Mouse (Mus musculus) ES-Bruce4 (cell line): ENCODE data around the gene Wfikkn1. TPM values are rescaled to one million over a fixed set of nuclear protein-coding genes. Genes with fewer than 3 reads are reported as not detected.
A peak's percentile ranks its signal among the peaks of the same experiment; 100 is the strongest.

ENCODE experiments used
- H3K27ac ChIP-seq: 2 replicates; pipeline ENCODE4 v1.5.1; 2012; ENCODE audit warnings: low read length, inconsistent platforms; ENCODE audit not compliant: insufficient read depth
- H3K27me3 ChIP-seq: 2 replicates; pipeline ENCODE4 v1.6.1; 2012; ENCODE audit warnings: mild to moderate bottlenecking, low read length, inconsistent platforms; ENCODE audit not compliant: control insufficient read depth, poor library complexity, insufficient read depth, severe bottlenecking
- H3K36me3 ChIP-seq: 2 replicates; pipeline ENCODE4 v1.6.1; 2012; ENCODE audit warnings: inconsistent platforms, mild to moderate bottlenecking, low read length, moderate library complexity; ENCODE audit not compliant: control insufficient read depth, poor library complexity, insufficient read depth, severe bottlenecking
- H3K4me1 ChIP-seq: one replicate; pipeline ENCODE4 v1.8.1; 2011; ENCODE audit warnings: low read length; ENCODE audit not compliant: control insufficient read depth, insufficient read depth
- H3K4me3 ChIP-seq: 2 replicates; pipeline ENCODE4 v1.5.1; 2011; ENCODE audit warnings: low read depth, mild to moderate bottlenecking, low read length
- H3K9ac ChIP-seq: 2 replicates; pipeline ENCODE4 v1.6.1; 2012; ENCODE audit warnings: low read depth, mild to moderate bottlenecking, inconsistent platforms; ENCODE audit not compliant: poor library complexity, severe bottlenecking
- H3K9me3 ChIP-seq: replicated peaks from 2 replicates; pipeline ENCODE4 v1.6.1; 2012; ENCODE audit warnings: mild to moderate bottlenecking, low read length, inconsistent platforms; ENCODE audit not compliant: control insufficient read depth, poor library complexity, insufficient read depth, severe bottlenecking
- CTCF ChIP-seq: IDR thresholded peaks from one replicate; pipeline ENCODE4 v1.8.1; 2011; ENCODE audit warnings: low read depth, low read length
- EP300 ChIP-seq: IDR thresholded peaks from 2 replicates; pipeline ENCODE4 v1.6.1; 2011; ENCODE audit warnings: low read depth, low read length; ENCODE audit not compliant: insufficient read depth
- POLR2A ChIP-seq: IDR thresholded peaks from one replicate; pipeline ENCODE4 v1.8.1; 2011; ENCODE audit warnings: low read length; ENCODE audit not compliant: insufficient read depth
- polyA plus RNA-seq: library from polyadenylated mRNA; stranded (reverse); fragments of >200 nt; gene quantifications from 2 replicates; pipeline ENCODE4 v1.2.4, GENCODE M21; 2011; ENCODE audit warnings: low read depth; ENCODE audit not compliant: missing spikeins, insufficient read depth, insufficient read length

Wfikkn1 gene
- polyA plus RNA-seq, 1 experiment: 0.69 TPM

DNA sequence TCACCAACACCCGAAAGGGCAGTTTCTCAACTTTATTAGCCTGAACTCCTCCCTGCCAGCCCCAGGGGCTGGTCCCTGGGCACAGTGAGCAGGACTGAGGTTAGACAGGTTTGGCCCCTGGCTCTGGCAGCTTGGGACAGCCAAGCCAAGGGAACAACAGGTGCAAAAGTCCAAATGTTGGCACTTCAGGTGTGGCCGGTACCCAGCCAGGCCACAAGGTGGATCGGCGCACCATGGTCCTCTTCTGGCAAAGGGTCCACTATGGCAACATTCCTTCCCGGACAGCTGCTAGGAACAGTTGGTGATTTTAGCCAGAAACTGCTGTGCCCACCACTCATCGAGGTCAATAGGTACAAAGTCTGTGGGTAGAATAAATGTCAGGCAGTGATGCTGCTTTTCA is 17.0 kb downstream of the Wfikkn1 start:
- Histone ChIP-seq H3K36me3 (no peaks in the 10 kb centered on the region), H3K9ac (no peak overlapping the region), H3K4me3 (no peak overlapping the region), H3K4me1 (peaks cover 3% of the 10 kb centered on the region), H3K27ac (no peak overlapping the region), H3K9me3 (no peaks in the 10 kb centered on the region), H3K27me3 (no peaks in the 10 kb centered on the region)
- TF ChIP-seq EP300 (no peak), CTCF (no peak), POLR2A (no peak)

DNA sequence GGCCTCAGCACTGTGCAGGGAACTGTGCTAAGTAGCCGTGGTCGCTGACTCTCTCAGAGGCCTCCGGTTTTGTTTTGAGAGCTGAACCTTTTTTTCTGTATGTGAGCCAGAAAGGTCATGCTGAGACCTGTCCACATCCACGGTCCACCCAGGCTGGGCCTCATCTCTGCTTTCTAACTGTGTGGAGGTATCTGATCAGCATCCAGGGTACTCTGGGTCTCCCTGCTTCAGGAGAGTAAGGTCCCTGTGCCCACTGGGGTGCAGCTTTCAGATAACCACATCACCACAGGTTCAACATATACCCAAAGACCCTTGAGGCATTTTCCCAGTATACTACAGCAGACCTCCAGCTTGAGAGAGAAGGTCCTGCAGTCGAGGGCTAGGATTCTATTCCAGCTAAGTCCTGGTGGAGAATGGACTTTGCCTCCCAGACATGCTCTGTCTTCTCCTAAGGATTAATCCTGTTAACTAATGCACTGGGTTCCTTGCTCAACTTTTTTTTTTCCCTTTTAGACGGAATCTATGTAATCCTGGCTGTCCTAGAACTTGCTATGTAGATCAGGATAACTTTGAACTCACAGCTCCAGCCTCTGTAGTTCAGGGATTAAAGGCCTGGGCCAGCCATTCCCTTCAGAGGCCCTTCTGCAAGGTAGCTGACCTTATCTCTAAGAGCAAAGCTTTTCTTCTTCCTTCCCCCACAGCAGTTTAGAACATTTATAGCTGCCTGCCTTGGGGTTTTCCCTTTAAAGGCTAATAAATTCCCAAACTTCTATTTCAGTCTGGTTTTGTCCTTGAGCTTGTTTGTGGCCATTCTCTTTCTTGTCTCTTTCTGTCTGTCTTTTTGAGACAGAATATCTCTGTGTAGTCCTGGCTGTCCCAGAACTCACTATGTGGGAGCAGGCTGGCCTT is 18.7 kb downstream of the Wfikkn1 start:
- Histone ChIP-seq H3K9ac (peak overlapping the region; percentile 66), H3K4me1 (peaks cover 3% of the 10 kb centered on the region), H3K27me3 (no peaks in the 10 kb centered on the region), H3K9me3 (no peaks in the 10 kb centered on the region), H3K27ac (no peak overlapping the region), H3K4me3 (peak overlapping the region; percentile 83), H3K36me3 (no peaks in the 10 kb centered on the region)
- TF ChIP-seq CTCF: no peak
- no peak for TF ChIP-seq EP300
- TF ChIP-seq POLR2A: no peak

DNA sequence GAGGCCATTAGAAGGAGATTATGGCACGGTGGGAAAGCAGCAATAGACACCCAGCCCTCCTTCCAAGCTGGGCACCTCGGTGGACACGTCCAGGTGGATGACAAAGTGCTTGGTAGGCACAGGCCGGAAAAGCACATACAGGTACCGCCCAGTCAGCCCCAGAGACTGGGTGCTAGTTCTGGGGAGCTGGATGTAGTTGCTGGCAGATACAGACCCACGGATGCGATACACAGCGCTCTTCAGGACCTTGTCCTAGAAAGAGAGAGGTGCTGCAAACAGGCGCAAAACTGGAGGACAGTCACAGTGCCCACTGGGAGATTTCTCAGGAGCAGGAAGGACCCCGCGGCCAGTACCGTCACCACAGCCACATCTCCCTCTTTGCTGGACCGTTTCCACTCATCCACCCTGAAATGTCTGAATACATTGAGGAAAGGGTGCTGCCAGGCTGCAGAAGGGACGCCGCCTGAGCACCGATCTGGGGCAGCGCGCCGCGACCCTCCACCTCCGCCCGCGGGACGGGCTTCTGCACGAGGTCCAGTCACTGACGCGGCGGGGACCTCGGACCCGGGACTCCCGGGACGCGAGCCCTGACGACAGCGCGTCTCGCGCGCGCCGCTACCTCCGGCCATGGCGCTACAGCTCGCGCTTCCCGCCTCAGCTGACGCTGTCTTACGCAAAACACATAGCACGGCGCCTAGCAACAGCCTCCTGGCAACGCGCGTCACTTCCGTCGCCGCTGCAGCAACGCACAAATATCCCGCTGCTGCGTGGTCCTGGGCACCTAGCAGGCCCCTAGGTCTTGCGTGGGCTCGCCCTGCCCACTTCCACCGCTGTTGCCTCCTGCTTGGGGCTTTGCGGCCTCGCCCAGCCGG is 19.6 kb downstream of the Wfikkn1 start, which contains the start of gene Wdr90:
TSS of gene Wdr90 (minus strand) at position 670 of the 872 bp plus-strand sequence.
- peak within 1 kb of the TSS; percentile 83 for H3K4me3 ChIP-seq
- peaks cover 3% of the 10 kb centered on the region for H3K4me1 ChIP-seq
- H3K36me3 ChIP-seq: no peaks in the 10 kb centered on the region
- H3K9ac ChIP-seq: peak within 1 kb of the TSS; percentile 66
- TF ChIP-seq EP300 (0 out of 2 replicates have a peak, but pooled peaks have one; percentile 60), POLR2A (peak; percentile 33), CTCF (no peak)
- H3K9me3 ChIP-seq: no peaks in the 10 kb centered on the region
- H3K27me3 ChIP-seq: no peaks in the 10 kb centered on the region
- H3K27ac ChIP-seq: no peak within 1 kb of the TSS

DNA sequence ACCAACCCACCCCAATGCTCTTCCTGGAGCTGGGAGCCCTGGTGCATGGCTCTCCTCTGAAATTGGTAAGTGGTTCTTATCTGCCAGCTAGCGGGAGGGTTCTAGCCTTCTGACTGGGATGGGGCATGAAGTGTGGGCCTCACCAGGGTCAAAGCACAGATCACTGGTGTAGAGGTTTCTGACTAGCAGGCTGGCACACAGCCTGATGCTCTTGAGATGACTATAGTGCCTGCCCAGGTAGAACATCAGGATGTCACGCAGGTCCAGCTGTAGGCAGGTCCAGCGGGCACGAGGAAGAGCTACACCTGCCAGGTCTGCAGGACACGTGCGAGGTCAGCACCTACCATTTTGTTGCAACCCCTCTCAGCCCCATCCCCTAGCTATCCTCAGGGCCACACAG is 20.4 kb downstream of the Wfikkn1 start:
- no peak for TF ChIP-seq CTCF
- no peak for TF ChIP-seq EP300
- TF ChIP-seq POLR2A: no peak
- no peaks in the 10 kb centered on the region for H3K27me3 ChIP-seq
- no peak overlapping the region for H3K27ac ChIP-seq
- no peaks in the 10 kb centered on the region for H3K36me3 ChIP-seq
- H3K4me3 ChIP-seq: no peak overlapping the region
- H3K9ac ChIP-seq: no peak overlapping the region; the same call in 1 of the 2 replicates
- peaks cover 3% of the 10 kb centered on the region for H3K4me1 ChIP-seq
- H3K9me3 ChIP-seq: no peaks in the 10 kb centered on the region

DNA sequence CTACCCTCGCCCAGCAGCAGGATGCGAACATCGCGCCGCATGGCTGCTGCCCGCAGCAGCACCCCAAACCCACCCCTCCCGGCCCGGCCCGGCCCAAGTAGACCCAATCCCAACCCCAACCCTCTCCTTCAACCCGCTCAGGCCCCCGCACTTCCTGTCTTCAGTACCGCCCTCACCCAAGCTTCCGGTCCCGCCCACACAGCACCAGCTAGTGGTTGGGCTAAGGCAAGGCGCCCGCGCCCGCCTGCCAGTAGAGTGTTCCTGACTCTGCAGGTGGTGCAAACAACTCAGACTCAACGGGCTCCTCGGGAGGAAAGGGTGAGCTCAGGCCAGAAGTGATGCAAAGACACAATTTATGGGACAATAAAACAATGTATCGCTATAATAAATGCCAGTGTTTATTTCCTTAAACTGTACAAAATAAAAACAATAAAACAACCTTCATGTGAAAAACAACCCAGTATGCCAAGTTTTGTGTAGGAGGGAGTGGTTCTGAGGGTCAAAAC is 36.2 kb downstream of the Wfikkn1 start, which contains the start of gene Rhot2:
TSS of gene Rhot2 (minus strand) at position 456 of the 506 bp plus-strand sequence.
- H3K9me3 ChIP-seq: no peaks in the 10 kb centered on the region
- H3K9ac ChIP-seq: peak within 1 kb of the TSS; percentile 88
- peaks cover 17% of the 10 kb centered on the region for H3K36me3 ChIP-seq
- no peak within 1 kb of the TSS for H3K27ac ChIP-seq
- H3K4me3 ChIP-seq: peak within 1 kb of the TSS; percentile 84
- H3K4me1 ChIP-seq: no peaks in the 10 kb centered on the region
- TF ChIP-seq POLR2A (no peak), CTCF (no peak), EP300 (no peak)
- H3K27me3 ChIP-seq: no peaks in the 10 kb centered on the region
